Mouse (Mus musculus) myocyte (in vitro differentiated cells): ENCODE results near the gene Scfd2. TPM values are rescaled to one million over a fixed set of nuclear protein-coding genes. Genes with fewer than 3 reads are reported as not detected.
A peak's percentile ranks its signal among the peaks of the same experiment; 100 is the strongest.

Experiments used
- H3K27me3 ChIP-seq: one replicate; pipeline ENCODE4 v1.6.1; 2011; ENCODE audit not compliant: control insufficient read depth, insufficient read depth, insufficient read length
- H3K36me3 ChIP-seq: one replicate; pipeline ENCODE4 v1.6.1; 2011; ENCODE audit not compliant: control insufficient read depth, insufficient read depth
- H3K4me2 ChIP-seq: one replicate; pipeline ENCODE4 v1.6.1; 2011; ENCODE audit warnings: low read depth, control low read depth
- H3K4me3 ChIP-seq: one replicate; pipeline ENCODE4 v1.5.1; 2011; ENCODE audit warnings: mild to moderate bottlenecking, control low read depth, moderate library complexity
- H3K79me2 ChIP-seq: one replicate; pipeline ENCODE4 v1.6.1; 2011; ENCODE audit not compliant: control insufficient read depth, insufficient read depth
- H3ac ChIP-seq: one replicate; pipeline ENCODE4 v1.6.1; 2011; ENCODE audit not compliant: control insufficient read depth, insufficient read length
- CEBPB ChIP-seq: IDR thresholded peaks from 2 replicates; pipeline ENCODE4 v1.6.1; 2011; ENCODE audit warnings: mild to moderate bottlenecking, moderate library complexity; ENCODE audit not compliant: poor library complexity, insufficient read depth, severe bottlenecking
- E2F4 ChIP-seq: IDR thresholded peaks from one replicate; pipeline ENCODE4 v1.6.1; 2011; ENCODE audit warnings: mild to moderate bottlenecking, control low read depth, moderate library complexity; ENCODE audit not compliant: insufficient read depth
- MAX ChIP-seq: IDR thresholded peaks from one replicate; pipeline ENCODE4 v1.6.1; 2011; ENCODE audit warnings: low read depth, mild to moderate bottlenecking, control low read depth
- MYOD1 ChIP-seq, 3 experiments: IDR thresholded peaks; one replicate each; pipeline ENCODE4 v1.6.1; 2011; ENCODE audit warnings: control low read depth in 2 of 3, low read depth in 2 of 3, mild to moderate bottlenecking in 2 of 3, moderate library complexity in 1 of 3; ENCODE audit not compliant: insufficient read length in 2 of 3, control insufficient read depth in 1 of 3
- MYOG ChIP-seq, 3 experiments: IDR thresholded peaks; one replicate each; pipeline ENCODE4 v1.6.1; 2011; ENCODE audit warnings: control low read depth in 2 of 3, low read depth in 2 of 3, mild to moderate bottlenecking in 2 of 3; ENCODE audit not compliant: insufficient read length in 2 of 3, control insufficient read depth in 1 of 3, insufficient read depth in 1 of 3
- POLR2A ChIP-seq: IDR thresholded peaks from one replicate; pipeline ENCODE4 v1.6.1; 2011; ENCODE audit warnings: low read depth, mild to moderate bottlenecking, control low read depth, moderate library complexity; ENCODE audit not compliant: insufficient read length
- POLR2AphosphoS2 ChIP-seq: IDR thresholded peaks from one replicate; pipeline ENCODE4 v1.6.1; 2011; ENCODE audit warnings: low read depth, control low read depth; ENCODE audit not compliant: insufficient read length
- REST ChIP-seq: IDR thresholded peaks from one replicate; pipeline ENCODE4 v1.6.1; 2011; ENCODE audit warnings: mild to moderate bottlenecking, control low read depth, moderate library complexity; ENCODE audit not compliant: insufficient read depth, insufficient read length
- SRF ChIP-seq: IDR thresholded peaks from one replicate; pipeline ENCODE4 v1.6.1; 2011; ENCODE audit warnings: low read depth; ENCODE audit not compliant: control insufficient read depth, insufficient read length
- TCF12 ChIP-seq: IDR thresholded peaks from one replicate; pipeline ENCODE4 v1.6.1; 2011; ENCODE audit warnings: mild to moderate bottlenecking, control low read depth; ENCODE audit not compliant: poor library complexity, insufficient read depth, severe bottlenecking
- TCF3 ChIP-seq: IDR thresholded peaks from one replicate; pipeline ENCODE4 v1.6.1; 2011; ENCODE audit warnings: low read depth, control low read depth; ENCODE audit not compliant: insufficient read length
- USF1 ChIP-seq: IDR thresholded peaks from one replicate; pipeline ENCODE4 v1.6.1; 2011; ENCODE audit warnings: low read depth, mild to moderate bottlenecking, control low read depth, moderate library complexity
- polyA plus RNA-seq: library from polyadenylated mRNA; unstranded; fragments of >200 nt; fragmentation: generic; extraction: Trizol; gene quantifications from one replicate; pipeline ENCODE4 v1.2.1, GENCODE M21; 2012; ENCODE audit warnings: missing spikeins

Scfd2 gene
- polyA plus RNA-seq, 1 experiment = 7.8 TPM

GRCm38 (mm10) chr5:74536180-74536947 is 4.8 kb upstream of the Scfd2 start:
- H3K4me2 ChIP-seq = peak overlapping the region; percentile 74
- no peaks in the 10 kb centered on the region for H3K27me3 ChIP-seq
- TF ChIP-seq TCF3 (no peak), REST (no peak), POLR2A (no peak), MYOG (IDR thresholded peaks at IDR 0.05; ENCODE audit: control insufficient read depth in 1 of 3, insufficient read depth in 1 of 3, insufficient read length in 2 of 3, low read depth in 2 of 3) (no peak), E2F4 (no peak), CEBPB (no peak), MAX (no peak), POLR2AphosphoS2 (no peak), USF1 (no peak), TCF12 (no peak), MYOD1 (IDR thresholded peaks at IDR 0.05; ENCODE audit: control insufficient read depth in 1 of 3, insufficient read length in 2 of 3, low read depth in 2 of 3) (no peak), SRF (no peak)
- peak overlapping the region; percentile 51 for H3K4me3 ChIP-seq
- H3K79me2 ChIP-seq = peaks cover 57% of the 10 kb centered on the region
- peak overlapping the region; percentile 39 for H3ac ChIP-seq
- H3K36me3 ChIP-seq = no peaks in the 10 kb centered on the region

GRCm38 (mm10) chr5:74535240-74536021 is 3.9 kb upstream of the Scfd2 start, which contains the start of gene Fip1l1:
Fip1l1 (plus strand) TSS chr5:74535449.
- Histone ChIP-seq H3K4me2 (peak within 1 kb of the TSS; percentile 84), H3K36me3 (no peaks in the 10 kb centered on the region), H3K27me3 (no peaks in the 10 kb centered on the region), H3ac (peak within 1 kb of the TSS; percentile 39), H3K79me2 (peaks cover 48% of the 10 kb centered on the region), H3K4me3 (peak within 1 kb of the TSS; percentile 51)
- TF ChIP-seq CEBPB = peak; percentile 80
- peak; percentile 90 for TF ChIP-seq POLR2AphosphoS2
- no peak for TF ChIP-seq MYOD1 (IDR thresholded peaks at IDR 0.05; ENCODE audit: control insufficient read depth in 1 of 3, insufficient read length in 2 of 3, low read depth in 2 of 3)
- no peak for TF ChIP-seq SRF
- TF ChIP-seq TCF12 = no peak
- no peak for TF ChIP-seq TCF3
- peak; percentile 89 for TF ChIP-seq POLR2A

GRCm38 (mm10) chr5:74530785-74531184 is 774 bp downstream of the Scfd2 start:
- H3K4me3 ChIP-seq = peak overlapping the region; percentile 72
- peaks cover 1% of the 10 kb centered on the region for H3K79me2 ChIP-seq
- peak overlapping the region; percentile 16 for H3ac ChIP-seq
- no peaks in the 10 kb centered on the region for H3K36me3 ChIP-seq
- H3K27me3 ChIP-seq = no peaks in the 10 kb centered on the region
- H3K4me2 ChIP-seq = peak overlapping the region; percentile 79
- TF ChIP-seq REST (no peak), POLR2AphosphoS2 (no peak), MYOG (IDR thresholded peaks at IDR 0.05; ENCODE audit: control insufficient read depth in 1 of 3, insufficient read depth in 1 of 3, insufficient read length in 2 of 3, low read depth in 2 of 3) (no peak), POLR2A (no peak), SRF (no peak), E2F4 (no peak), MAX (no peak), USF1 (no peak), MYOD1 (IDR thresholded peaks at IDR 0.05; ENCODE audit: control insufficient read depth in 1 of 3, insufficient read length in 2 of 3, low read depth in 2 of 3) (no peak), CEBPB (no peak), TCF12 (no peak), TCF3 (no peak)

- H3K36me3 ChIP-seq = no peaks in the 10 kb centered on the region
- no peak overlapping the region for H3K4me2 ChIP-seq
- no peak overlapping the region for H3K4me3 ChIP-seq
- TF ChIP-seq MYOG (IDR thresholded peaks at IDR 0.05; ENCODE audit: control insufficient read depth in 1 of 3, insufficient read depth in 1 of 3, insufficient read length in 2 of 3, low read depth in 2 of 3) (no peak), REST (no peak), POLR2A (no peak), CEBPB (no peak), TCF12 (no peak), USF1 (no peak), POLR2AphosphoS2 (no peak), MYOD1 (IDR thresholded peaks at IDR 0.05; ENCODE audit: control insufficient read depth in 1 of 3, insufficient read length in 2 of 3, low read depth in 2 of 3) (no peak), TCF3 (no peak), MAX (no peak), SRF (no peak), E2F4 (no peak)
- no peak overlapping the region for H3ac ChIP-seq
- H3K79me2 ChIP-seq = no peaks in the 10 kb centered on the region
- no peaks in the 10 kb centered on the region for H3K27me3 ChIP-seq
Measured at GRCm38 (mm10) chr5:74527025-74527424, 4.5 kb downstream of the Scfd2 start.
